Mouse (Mus musculus) urinary bladder, postnatal 14 days (tissue): ENCODE measurements around the gene Pithd1.

ENCODE experiments used
- DNase-seq: peaks from one replicate; pipeline ENCODE4 v3.0.0; 2021; ENCODE audit warnings: low spot score

Gene Pithd1

GRCm38 (mm10) chr4:135986943-135987710, at the start of gene Pithd1:
Gene Pithd1, minus strand, starts transcription at chr4:135987264.
- DNase-seq = peak; percentile 89

- no peak for DNase-seq
These were observed 48.0 kb upstream of the Pithd1 start for GRCm38 (mm10) chr4:136035078-136035477.

DNA sequence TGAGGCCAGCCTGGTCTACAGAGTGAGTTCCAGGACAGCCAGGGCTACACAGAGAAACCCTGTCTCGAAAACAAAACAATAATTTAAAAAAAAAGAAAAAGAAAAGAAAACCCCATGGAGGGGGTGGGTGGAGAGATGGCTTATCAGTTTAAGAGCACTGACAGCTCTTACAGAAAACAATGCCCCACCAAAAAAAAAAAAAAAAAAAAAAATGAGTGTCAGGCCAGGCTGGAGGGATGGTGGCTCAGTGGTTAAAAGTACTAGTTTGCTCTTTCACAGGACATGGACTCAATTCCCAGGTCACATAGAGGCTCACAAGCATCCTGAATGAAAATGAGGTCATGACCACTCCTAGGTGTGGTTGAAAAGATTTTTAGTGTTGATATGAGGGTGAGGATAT, 46.2 kb upstream of the Pithd1 start:
- no peak for DNase-seq

DNA sequence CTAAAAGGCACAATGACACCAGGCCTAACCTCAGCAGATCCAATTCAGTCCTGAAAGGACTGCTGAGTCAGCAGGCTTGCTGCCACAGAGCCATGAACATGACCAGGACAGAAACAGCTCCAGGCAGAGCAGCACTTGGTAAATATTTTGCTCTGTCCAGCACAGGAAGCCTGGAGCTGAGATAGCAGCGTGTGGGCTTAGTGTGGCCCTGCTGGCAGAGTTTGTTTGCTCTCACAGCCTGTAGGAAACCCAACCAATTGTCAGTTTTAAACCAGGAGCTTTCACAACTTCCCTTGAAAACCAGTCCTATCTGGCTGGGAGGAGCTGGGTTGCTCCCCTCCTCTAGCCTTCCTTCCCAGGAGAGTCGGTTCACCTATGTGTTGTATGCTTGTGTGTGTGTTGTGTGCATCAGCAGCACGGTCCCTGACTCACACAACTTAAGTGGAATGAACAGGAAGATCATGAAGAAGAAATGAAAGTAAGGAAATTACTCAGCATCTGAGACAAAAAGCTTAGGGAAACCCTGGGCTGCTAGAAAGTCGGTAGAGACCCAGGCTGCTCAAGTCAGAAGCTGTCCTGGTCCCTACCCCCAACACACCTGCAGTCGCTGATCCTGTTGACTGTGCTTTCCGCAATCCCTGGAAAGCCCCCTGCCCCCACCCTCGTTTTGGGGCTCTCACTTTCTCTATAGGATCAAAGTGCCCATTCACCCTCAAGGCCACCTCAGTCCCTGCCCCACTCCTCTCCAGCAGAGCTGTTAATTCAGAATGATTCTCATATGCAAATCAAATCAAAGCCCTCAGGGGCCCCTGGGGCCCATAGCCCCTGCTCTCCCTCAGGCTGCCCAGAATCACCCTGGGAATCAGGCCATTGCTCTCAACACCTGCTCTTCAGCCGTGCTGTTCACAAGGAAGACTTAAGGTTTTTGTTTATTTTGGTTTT, 44.2 kb upstream of the Pithd1 start:
- DNase-seq = peak; percentile 29

DNA sequence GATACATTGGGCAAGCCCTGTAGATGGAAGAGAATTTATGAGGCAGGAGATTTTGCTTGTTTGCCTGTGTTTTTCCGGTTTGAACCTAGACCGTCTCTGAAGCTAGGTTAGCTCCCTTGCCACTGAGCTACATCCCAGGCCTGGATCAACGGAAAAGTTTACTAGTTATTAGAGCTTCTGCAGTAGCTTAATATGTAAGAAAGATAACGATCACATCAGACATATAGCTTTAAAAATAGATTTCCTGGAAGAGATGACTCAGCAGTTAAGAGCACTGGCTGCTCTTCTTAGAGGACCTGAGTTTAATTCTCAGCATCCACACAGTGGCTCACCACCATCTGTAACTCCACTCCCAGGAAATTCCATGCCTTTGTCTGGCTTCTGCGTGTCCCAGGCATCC, 41.6 kb upstream of the Pithd1 start:
- DNase-seq = no peak

DNA sequence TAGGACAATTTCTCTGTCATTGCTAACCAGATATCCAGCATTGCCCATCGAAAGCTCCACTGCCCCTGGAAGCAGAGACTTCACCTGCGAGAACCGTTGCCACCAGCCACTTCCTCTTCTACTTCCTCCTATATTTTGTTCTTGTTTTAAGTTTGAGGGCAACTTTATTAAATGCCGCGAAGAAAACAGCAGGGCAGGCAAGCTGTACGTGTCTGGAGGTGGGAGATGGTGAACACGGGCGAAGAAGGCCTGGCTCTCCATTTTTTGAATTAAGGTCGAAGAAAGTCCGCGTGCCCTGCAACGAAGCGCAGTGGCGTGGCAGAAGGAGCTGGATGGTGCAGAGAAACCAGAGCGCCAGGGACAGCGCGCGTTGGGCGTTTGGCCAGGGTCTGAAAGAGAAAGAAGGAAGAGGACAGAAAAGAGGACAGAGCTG, 41.1 kb upstream of the Pithd1 start:
- DNase-seq = no peak

GRCm38 (mm10) chr4:136027416-136028131, 40.5 kb upstream of the Pithd1 start:
- DNase-seq = no peak

DNA sequence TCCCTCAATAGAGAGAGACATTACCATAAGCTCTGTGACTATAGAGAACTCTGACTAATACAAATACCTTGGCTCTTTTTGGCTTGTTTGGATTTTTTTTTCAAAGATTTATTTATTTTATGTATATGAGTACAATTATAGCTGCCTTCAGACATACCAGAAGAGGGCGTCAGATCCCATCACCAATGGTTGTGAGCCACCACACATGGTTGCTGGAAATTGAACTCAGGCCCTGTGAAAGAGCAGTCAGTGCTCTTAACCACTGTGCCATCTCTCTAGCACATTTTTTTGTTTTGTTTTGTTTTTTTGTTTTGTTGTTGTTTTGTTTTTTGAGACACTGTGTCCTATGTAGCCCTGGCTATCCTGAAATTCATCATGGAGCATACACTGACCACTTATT, 38.3 kb upstream of the Pithd1 start:
- DNase-seq = no peak

DNA sequence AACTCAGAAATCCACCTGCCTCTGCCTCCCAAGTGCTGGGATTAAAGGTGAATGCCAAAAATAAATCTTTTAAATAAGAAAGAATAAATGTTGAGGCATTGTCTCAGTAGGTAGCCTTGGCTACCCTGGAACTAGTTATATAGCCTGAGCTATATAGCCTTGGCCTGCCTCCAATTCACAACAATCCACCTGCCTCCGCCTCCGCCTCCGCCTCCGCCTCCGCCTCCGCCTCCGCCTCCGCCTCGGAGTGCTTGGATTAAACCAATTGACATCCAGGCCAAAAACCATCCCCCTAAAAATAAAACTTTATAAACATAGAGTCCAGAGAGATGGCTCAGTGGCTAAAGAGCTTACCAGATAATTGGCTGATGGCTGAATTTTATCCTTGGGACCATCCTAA, 35.9 kb upstream of the Pithd1 start:
- DNase-seq = peak; percentile 27

- peak; percentile 100 for DNase-seq
These were observed 34.5 kb upstream of the Pithd1 start, which contains the start of gene Eloa for GRCm38 (mm10) chr4:136021549-136022047. Gene Eloa, minus strand, starts transcription at chr4:136021763.

DNA sequence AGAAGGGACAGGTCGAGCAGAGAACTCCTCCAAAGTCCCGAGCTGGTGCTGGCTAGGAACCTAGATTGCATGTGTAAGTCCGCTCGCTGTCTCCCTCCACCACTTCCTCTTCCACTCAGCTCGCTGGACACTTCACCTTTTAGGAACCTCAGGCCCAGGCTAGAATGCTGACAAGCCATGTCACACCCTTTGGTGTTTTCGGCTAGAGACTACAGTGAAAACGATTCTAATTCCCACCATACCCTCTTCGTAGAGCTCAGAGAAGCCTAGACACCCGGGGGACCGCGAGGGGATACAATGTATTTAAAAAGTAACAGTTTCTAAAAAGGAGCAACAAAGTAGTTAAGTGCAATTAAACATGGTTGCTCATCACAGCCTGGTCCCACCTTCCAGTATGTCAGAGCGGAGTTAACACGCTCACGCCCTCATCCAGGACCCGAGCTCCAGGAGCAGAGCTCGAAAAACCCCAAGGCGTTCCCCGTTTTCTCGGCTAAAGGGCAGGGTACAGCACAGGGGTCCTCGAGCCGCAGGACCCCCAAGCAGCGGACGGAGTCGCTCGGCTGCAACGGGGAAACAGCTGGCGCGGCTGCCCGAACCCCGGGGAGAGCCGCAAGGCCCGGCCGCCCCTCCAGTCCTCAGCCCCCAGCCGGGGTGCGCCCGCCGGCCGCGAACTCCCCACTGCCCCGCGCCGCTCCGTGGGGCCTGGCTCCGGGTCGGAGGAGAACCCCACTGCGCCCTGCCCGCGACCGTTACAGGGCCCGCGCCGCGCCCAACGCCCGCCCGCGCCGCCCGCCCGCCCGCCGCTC, 33.9 kb upstream of the Pithd1 start:
- peak; percentile 25 for DNase-seq

GRCm38 (mm10) chr4:136016059-136016602, 29.1 kb upstream of the Pithd1 start:
- DNase-seq = no peak

DNA sequence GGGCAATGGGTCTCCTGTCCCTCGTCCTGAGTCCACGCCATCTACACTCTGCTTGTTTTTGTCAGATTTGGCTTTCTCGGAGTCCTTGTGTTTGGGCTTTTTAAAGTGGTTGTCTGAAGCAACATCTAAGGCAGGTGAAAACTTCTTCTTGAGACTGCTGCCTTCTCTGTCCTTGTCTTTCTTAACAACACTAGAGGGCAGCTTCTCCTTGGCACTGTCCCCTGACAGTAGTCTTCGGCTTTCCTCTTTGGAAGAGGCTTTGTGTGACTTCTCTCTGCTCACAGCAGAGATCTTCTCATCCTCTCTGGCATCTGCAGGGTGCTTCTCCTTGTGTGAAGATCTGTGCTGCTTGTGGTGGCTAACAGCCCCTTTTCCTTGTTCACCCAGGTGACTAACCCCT, 23.5 kb upstream of the Pithd1 start:
- DNase-seq = no peak

DNA sequence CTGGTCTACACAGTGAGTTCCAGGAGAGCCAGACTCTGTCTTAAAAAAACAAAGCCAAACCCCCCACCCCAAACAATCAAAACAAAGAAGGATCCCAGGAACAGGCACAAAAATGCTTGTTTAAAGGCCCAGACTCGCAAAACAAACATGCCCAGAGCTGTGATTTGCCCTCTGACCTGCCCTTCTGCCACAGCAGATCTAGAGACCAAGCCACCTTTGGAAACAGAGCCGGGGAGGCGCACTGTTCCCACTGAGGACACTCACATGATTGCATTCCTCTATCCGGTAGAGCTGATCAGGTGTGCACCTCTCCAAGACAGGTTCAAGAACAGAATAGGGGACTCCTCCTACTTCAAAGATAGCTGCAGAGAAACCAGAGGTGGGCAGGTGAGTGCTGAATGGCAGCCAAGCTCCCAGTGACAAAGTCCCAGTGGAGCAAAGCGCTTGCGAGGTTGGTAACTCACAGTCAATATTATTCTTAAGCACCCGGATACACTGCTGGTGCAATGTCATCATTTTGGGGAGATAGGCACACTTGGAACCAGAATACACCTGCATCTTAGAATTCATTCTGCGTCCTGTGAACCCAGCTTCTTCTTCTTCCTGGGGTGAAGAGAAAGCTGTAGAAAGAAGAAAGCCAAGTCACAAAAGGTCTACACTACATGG, 21.9 kb upstream of the Pithd1 start:
- no peak for DNase-seq

GRCm38 (mm10) chr4:136006821-136007220, 19.8 kb upstream of the Pithd1 start:
- DNase-seq = no peak

DNA sequence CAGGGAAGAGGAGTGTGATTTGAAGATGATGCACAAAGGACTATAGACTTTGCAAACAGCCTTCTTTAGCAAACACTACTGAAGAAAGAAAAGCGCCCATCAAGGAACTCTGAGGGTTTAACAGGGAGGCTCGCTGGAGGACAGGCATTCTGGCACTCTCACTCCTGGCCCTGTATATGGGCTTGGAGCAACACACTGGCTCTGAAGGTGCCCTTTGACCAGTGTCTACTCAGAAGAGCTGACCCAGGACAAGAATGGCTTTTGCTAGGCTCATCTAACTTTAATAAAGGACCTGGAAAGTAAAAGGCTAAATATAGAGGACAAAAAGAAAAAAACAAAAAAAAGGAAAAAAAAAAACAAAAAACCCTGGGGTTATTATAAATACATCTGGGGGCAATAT, 17.9 kb upstream of the Pithd1 start:
- no peak for DNase-seq

DNA sequence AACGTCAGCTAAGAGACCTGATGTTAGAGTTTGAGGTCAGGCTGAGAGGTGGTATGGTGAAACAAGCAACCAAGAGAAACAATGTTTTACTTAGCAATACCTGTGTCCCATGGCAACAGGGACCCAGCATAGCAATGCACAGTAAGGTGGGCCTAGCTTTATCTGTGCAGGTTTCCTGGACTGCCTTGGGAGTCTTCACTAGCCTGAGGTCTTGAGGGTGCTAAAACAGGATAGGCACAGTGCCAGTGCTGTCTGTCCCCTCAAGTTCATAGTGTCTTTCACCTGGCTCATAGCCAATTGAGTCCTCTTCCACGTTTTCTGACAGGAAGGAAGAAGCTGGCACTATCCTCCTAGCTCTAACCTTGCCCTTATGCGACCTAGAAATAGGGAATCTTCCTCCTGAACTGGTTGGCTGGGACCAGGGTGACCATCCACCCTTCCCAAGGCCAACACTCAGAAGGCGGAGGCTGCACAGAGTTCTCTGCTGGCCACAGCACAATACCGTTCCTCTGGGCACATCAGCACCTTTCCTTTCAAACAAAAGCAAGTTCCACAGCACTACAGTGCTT, 17.1 kb upstream of the Pithd1 start:
- no peak for DNase-seq

DNA sequence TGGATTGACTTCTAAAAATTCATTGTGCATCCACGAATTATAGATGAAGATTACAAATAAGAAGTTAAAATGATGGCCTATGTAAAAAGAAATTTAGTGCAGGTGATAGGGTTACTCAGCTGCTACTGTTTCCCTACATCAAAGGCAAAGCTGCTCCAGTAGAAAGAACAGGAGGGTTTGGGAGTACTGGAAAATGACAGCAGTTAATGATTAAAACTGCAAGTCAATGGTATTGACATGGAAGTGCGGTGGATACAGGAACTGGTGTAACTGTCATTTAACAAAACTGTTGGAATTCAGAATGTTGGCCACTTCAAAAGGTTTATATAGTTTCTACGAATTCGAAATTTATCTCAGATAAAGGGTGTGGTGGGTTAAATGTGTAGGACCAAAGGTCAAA, 8.1 kb upstream of the Pithd1 start:
- no peak for DNase-seq

DNA sequence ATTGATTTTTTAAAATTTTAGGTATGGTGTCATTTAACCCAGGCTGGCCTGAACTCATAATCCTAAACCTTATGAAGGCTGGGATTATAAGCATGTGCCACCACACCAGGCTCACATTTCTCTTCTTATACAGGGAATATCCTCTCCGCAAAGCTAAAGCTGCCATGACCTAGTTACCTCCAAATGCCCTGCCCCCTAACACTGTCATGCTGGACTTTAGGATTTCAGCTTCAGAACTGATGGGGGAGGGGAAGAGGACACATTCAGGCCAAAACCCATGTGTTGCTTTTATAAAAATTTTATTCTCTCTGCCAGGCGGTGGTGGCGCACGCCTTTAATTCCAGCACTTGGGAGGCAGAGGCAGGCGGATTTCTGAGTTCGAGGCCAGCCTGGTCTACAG, 6.9 kb upstream of the Pithd1 start:
- no peak for DNase-seq

DNA sequence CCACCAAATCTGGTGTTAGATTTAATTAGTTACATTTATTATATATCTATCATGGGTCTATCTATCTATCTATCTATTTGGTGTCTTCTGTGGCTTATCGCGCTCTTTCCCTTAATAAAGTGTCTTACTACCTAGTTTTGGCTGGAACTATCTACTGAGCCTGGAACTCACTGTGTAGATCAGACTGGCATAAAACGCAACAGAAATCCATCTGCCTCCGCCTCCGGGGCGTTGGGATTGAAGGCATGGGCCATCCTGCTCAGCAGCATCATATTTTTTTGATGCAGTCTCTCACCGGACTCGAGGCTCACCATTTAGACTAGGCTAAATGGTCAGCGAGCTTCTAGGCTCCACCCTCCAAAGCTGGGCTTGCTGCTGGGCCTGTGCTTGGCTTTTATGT, 650 bp upstream of the Pithd1 start:
- no peak for DNase-seq
